Mouse (Mus musculus) heart, postnatal 4 days (tissue): Measurements from ENCODE around the gene Vmn1r57. TPM values are rescaled to one million over a fixed set of nuclear protein-coding genes. Genes with fewer than 3 reads are reported as not detected.
"Not testable (repeated sequence)": the region's sequence is repeated elsewhere in the genome, so short reads cannot be mapped to it uniquely, and the experiment has no call there.

Experiments
- DNase-seq: peaks from one replicate; pipeline ENCODE4 v3.0.0; 2021
- total RNA-seq, 2 experiments: library from RNA; stranded (reverse); gene quantifications; 2 replicates each; pipeline ENCODE4 v1.2.3; 2021

The Vmn1r57 gene
- total RNA-seq, result not detected

GRCm38 (mm10) chr7:5218193-5218592 lies at the start of gene Vmn1r57:
Gene Vmn1r57 (plus strand): TSS chr7:5218493.
- not testable (repeated sequence) for DNase-seq

GRCm38 (mm10) chr7:5196647-5197046 lies 21.6 kb upstream of the Vmn1r57 start, which contains the start of gene Vmn1r56:
Gene Vmn1r56 (minus strand): TSS chr7:5196747.
- not testable (repeated sequence) for DNase-seq

GRCm38 (mm10) chr7:5263051-5263450 lies 44.8 kb downstream of the Vmn1r57 start:
- DNase-seq, result no peak

Other genes with a start within 250 kb of the Vmn1r57 start
- gene Sbk3, start 247.3 kb upstream of the Vmn1r57 start, total RNA-seq, result 10 to 100 TPM; 21.0 to 24.3 TPM
- 10 to 100 TPM; 28.4 to 38.0 TPM for gene Zfp579, start 222.3 kb upstream of the Vmn1r57 start, total RNA-seq
- 1 to 10 TPM; 6.0 to 6.4 TPM for gene Zfp524, start 204.1 kb upstream of the Vmn1r57 start, total RNA-seq
- 10 to 100 TPM; 26.4 to 26.9 TPM for gene Fiz1, start 203.8 kb upstream of the Vmn1r57 start, total RNA-seq
- gene Gm44973, start 203.0 kb upstream of the Vmn1r57 start, total RNA-seq, result not detected
- 10 to 100 TPM; 26.0 to 26.6 TPM for gene Zfp865, start 198.1 kb upstream of the Vmn1r57 start, total RNA-seq
- under 1 TPM in 1 of 2 experiments, not detected in 1; 0.61 TPM for gene Ccdc106, start 197.9 kb upstream of the Vmn1r57 start, total RNA-seq
- under 1 TPM in 1 of 2 experiments, not detected in 1; 0.57 TPM for gene 4632433K11Rik, start 184.4 kb upstream of the Vmn1r57 start, total RNA-seq
- gene Zfp784, start 180.0 kb upstream of the Vmn1r57 start, total RNA-seq, result 1 to 10 TPM; 5.4 to 6.0 TPM
- gene Zfp580, start 167.0 kb upstream of the Vmn1r57 start, total RNA-seq, result 10 to 100 TPM; 12.2 to 13.2 TPM
- gene U2af2, start 156.3 kb upstream of the Vmn1r57 start, total RNA-seq, result 100 to 1,000 TPM; 136 to 145 TPM
- 100 to 1,000 TPM; 171 to 183 TPM for gene Epn1, start 138.3 kb upstream of the Vmn1r57 start, total RNA-seq
- gene Rfpl4, start 101.5 kb upstream of the Vmn1r57 start, total RNA-seq, result not detected
- 1 to 10 TPM; 2.6 to 4.5 TPM for gene Rasl2-9, start 92.5 kb upstream of the Vmn1r57 start, total RNA-seq
- not detected for gene Vmn1r55, start 68.8 kb upstream of the Vmn1r57 start, total RNA-seq
- not detected for gene Vmn1r56, start 21.7 kb upstream of the Vmn1r57 start, total RNA-seq
- gene Gm5065, start 132.0 kb downstream of the Vmn1r57 start, total RNA-seq, result not detected
- not detected for gene Nlrp2, start 132.5 kb downstream of the Vmn1r57 start, total RNA-seq
- gene Vmn1r58, start 194.9 kb downstream of the Vmn1r57 start, total RNA-seq, result not detected
- gene Vmn1r59, start 238.3 kb downstream of the Vmn1r57 start, total RNA-seq, result not detected